Mouse (Mus musculus) brain, embryonic 14.5 days (tissue): ENCODE measurements around the gene Zfp775. TPM values are rescaled to one million over a fixed set of nuclear protein-coding genes. Genes with fewer than 3 reads are reported as not detected.
A peak's percentile ranks its signal among the peaks of the same experiment; 100 is the strongest.
"Not testable (repeated sequence)": the region's sequence is repeated elsewhere in the genome, so short reads cannot be mapped to it uniquely, and the experiment has no call there.

Experiments used
- DNase-seq: peaks from one replicate; pipeline ENCODE4 v3.0.0-alpha.2; 2011; ENCODE audit warnings: low read depth
- CTCF ChIP-seq: fragments of 200-500 bp; IDR thresholded peaks from 2 replicates; pipeline ENCODE4 v1.5.1; 2012; ENCODE audit warnings: inconsistent platforms, mild to moderate bottlenecking, moderate library complexity, borderline replicate concordance; ENCODE audit not compliant: insufficient read depth, insufficient read length; ENCODE audit errors: extremely low read depth
- POLR2A ChIP-seq: fragments of 200-500 bp; IDR thresholded peaks from 2 replicates; pipeline ENCODE4 v1.6.1; 2012; ENCODE audit warnings: mild to moderate bottlenecking, inconsistent platforms, borderline replicate concordance; ENCODE audit not compliant: poor library complexity, insufficient read depth, insufficient read length, severe bottlenecking; ENCODE audit errors: extremely low read depth
- polyA plus RNA-seq: library from polyadenylated mRNA; depleted of rRNA; stranded (reverse); fragments of >200 nt; gene quantifications from 2 replicates; pipeline ENCODE4 v1.2.3, GENCODE M21; 2012

The Zfp775 gene
- polyA plus RNA-seq, 1 experiment: 14.6 TPM

- DNase-seq: no peak
- TF ChIP-seq CTCF (no peak), POLR2A (no peak)
Observed at GRCm38 (mm10) chr6:48620031-48620430, 18.2 kb downstream of the Zfp775 start.

DNA sequence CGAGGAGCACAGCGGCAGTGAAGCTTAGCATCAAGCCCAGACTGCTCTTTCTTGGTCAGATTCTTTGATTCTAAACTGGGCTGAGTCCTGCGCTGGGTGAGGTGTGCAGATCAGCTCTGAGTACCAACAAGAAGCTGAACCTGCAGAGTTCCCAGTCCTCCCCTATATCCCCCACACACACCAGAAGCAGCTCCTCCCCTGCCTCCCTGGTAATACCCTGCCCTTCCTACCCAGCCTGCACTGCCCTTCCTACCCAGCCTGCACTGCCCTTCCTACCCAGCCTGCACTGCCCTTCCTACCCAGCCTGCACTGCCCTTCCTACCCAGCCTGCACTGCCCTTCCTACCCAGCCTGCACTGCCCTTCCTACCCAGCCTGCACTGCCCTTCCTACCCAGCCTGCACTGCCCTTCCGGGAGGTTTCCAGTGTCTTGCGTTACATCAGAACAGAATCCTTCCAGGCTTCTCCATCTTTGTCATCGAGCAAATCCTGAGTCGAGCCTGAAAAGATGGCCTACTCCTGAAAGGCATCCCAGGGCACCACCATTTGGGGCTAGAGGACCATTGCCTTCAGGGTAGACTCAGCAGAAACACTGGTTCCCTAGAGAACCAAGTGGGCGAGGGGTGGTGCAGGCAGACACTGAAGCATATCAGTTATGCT, 20.5 kb downstream of the Zfp775 start:
- not testable (repeated sequence) for DNase-seq

DNA sequence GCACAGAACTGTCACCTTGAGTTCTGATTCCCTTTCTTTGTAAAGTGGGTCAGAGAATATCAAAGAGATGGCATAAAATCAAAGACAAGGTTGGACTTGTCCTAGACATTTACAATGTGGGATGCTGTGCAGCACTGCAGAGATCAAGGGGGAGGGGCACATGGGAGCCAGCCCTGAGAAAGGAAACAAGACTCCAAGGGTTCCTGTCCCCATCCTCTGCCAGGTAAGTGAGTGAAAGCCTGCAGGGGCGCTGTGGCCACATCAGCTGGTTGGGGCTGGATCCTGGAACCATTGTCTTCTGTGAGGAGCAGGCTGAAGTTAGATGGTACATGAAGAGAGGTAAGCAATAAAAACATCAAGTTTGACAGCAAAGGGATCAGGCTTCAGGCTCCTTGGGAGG, 21.6 kb downstream of the Zfp775 start:
- TF ChIP-seq POLR2A: no peak
- no peak for TF ChIP-seq CTCF
- no peak for DNase-seq

DNA sequence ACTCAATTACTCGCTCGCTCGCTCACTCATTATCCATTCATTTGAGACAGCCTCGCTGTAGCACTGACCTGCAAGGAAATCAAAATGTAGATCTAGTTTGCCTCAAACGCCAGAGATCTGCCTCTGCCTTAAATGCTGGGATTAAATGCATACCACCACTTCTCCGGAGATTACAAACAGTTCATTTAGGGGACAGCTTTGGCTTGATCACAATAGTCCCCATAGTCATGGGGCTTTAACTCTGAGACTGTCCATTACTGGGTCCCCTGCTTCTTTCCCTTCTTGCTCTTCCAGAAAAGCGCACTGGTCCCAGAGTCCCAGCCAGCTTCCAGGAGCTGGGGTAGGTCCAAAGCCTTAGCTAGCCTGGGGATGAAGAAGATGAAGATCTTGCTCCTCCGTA, 24.6 kb downstream of the Zfp775 start, which contains the start of gene AI854703:
TSS of gene AI854703 (plus strand) at position 301 of the 400 bp plus-strand sequence.
- no peak for TF ChIP-seq CTCF
- TF ChIP-seq POLR2A: no peak

DNA sequence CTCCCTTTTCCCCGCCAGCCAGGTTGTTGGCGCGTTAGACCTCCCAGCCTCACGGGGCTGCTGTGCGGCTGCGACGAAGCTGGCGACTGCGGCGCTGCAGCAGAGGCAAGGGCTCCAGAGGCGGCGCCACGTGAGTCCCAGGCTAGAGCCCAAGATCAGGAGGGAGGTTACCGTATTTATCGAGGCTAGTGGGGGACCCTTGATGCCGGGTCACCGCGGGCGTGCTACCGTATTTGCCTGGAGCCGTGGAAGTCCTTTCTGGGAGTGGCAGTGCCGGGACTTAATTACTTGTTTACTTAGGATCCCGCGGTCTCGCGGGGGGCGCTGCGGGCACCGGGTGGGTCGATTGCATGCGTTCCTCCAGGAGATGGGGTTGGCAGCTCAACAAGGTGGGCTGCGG, 25.1 kb downstream of the Zfp775 start:
- TF ChIP-seq CTCF (no peak), POLR2A (no peak)
- peak; percentile 76 for DNase-seq

More for the DNA sequence above, 24.6 kb downstream of the Zfp775 start, which contains the start of gene AI854703:
- peak; percentile 6 for DNase-seq

GRCm38 (mm10) chr6:48627511-48627924, 25.7 kb downstream of the Zfp775 start:
- no peak for DNase-seq
- no peak for TF ChIP-seq CTCF
- TF ChIP-seq POLR2A: no peak

DNA sequence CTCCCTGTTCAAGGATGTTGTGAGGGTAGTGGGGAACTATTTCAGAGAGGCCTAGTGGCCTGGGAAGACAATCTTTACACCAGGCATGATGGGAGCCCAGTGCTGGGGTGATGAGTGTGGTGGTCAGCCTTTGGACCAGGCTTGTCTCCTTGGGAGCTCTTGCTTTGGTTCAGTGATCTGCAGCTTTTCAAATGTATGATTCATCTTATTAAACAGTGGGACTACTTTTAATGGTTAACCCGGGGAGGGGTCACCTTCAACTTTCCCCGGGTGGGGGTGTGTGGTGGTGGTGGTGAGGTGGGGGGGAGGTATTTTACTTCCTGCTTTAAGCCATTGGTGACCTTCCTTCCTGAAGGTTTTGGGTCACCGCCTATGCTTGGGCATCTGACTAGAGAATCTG, 26.5 kb downstream of the Zfp775 start:
- DNase-seq: no peak
- TF ChIP-seq CTCF: no peak
- no peak for TF ChIP-seq POLR2A

DNA sequence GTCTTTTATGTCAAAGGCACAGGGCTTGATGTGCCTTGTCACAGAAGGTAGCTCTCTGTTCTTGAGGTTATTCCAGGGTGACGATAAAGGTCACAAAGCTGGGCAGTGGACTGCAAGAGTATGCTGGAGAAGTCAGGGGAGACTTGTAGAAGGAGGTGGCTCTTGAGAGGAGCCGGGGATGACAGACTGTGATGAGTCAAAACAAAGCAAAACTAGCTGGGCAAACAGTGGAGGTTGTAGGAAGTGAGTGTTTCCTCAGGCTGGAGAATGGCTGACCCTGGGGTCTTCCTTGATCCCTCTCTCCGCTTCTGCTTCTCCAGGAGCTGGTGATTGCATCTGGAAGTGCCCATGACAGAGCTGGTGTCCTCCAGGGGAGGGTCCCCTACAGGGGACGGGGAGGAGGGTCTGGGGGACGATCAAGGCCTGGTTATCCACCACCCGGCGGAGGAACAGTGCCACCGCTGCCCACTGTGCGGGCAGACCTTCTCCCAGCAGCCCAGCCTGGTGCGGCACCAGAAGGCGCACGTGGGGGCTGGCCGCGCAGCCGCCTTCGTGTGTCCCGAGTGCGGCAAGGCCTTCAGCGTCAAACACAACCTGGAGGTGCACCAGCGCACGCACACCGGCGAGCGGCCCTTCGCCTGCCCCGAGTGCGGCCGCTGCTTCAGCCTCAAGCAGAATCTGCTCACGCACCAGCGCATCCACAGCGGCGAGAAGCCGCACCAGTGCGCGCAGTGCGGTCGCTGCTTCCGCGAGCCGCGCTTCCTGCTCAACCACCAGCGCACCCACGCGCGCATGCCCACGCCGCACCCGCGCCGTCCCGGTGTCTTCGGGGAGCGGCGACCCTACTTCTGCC, 27.2 kb downstream of the Zfp775 start:
- DNase-seq: peak; percentile 71
- TF ChIP-seq CTCF (no peak), POLR2A (peak; percentile 37; the same call in 1 of the 2 replicates)

DNA sequence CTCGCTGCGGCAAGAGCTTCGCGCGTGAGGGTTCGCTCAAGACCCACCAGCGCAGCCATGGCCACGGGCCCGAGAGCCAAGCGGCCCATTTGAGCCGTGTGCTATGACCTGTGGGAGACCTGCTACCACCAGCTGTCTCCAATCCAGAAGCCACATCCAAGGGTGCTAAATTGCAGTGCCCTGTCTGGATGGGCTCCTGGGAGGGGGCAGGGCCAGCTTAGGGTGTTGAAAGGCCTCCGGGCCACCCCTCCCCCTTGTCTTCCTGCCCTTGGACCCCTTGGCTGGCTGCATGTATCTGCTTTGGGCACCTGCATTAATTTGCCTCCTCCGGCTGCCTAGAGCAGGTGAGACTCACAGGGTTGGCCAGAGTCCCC, 27.8 kb downstream of the Zfp775 start:
- no peak for DNase-seq
- TF ChIP-seq POLR2A (no peak), CTCF (no peak)

- TF ChIP-seq POLR2A: no peak
- no peak for TF ChIP-seq CTCF
- no peak for DNase-seq
Observed at GRCm38 (mm10) chr6:48630831-48631230, 29.0 kb downstream of the Zfp775 start.

DNA sequence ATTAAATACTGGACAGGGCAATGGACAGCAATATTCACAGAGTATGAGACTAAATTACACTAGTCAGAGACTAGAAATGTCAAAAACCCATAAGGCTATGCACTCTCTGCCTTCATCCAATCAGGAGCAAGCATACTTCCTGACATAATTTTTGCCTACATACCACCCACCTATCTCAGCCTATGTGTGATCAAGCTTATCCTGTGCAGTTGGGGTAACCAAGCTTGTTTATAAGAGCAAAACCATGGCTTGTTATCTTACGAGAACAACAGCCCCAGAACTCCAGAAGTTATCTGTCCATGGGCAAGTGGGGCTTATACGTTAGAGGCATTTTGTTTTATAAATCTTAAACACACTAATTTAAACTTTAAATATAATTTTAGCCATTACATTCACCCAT, 33.2 kb downstream of the Zfp775 start:
- no peak for TF ChIP-seq CTCF
- no peak for DNase-seq

DNA sequence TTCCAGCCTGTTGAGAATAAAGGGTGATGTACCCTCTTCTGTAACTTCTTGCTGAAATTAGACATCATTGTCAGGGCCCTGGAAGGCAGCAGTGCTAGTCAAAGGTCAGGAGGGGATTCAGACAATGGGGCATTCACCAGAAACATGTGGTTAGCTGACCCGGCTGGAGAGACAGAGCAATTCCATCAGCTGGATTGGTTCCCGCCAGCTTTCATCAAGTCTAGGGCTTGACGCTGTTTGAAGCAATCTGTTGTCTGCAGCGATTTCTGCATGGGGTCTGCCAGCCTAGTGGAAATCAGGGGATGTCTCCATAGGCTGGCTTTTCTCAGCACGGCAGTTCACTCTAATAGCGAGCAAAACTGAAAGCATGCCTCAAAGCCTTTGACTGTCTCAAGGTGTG, 34.7 kb downstream of the Zfp775 start:
- TF ChIP-seq POLR2A: no peak
- TF ChIP-seq CTCF: no peak
- no peak for DNase-seq

GRCm38 (mm10) chr6:48637811-48638500, 36.1 kb downstream of the Zfp775 start:
- DNase-seq: no peak
- TF ChIP-seq CTCF: no peak
- TF ChIP-seq POLR2A: no peak
